Mouse (Mus musculus): ENCODE results near the gene F3.

- TF ChIP-seq POLR2A (IDR thresholded peaks at IDR 0.05; ENCODE audit: low read depth, low read length) (no peak), CTCF (IDR thresholded peaks at IDR 0.05; ENCODE audit: borderline replicate concordance, insufficient read depth, low read length) (peak; percentile 74; the same call in 1 of the 2 replicates)
Measured at GRCm38 (mm10) chr3:121777943-121778342, 54.6 kb downstream of the F3 start.

All from embryonic fibroblast, embryonic 13.5 days (primary cell).